18 mouse cellular contexts compared by ENCODE assay signal in genomic region chrX:107178742-107179141, GRCm38 (mm10). TPM values are rescaled to one million over a fixed set of nuclear protein-coding genes. Genes with fewer than 3 reads are reported as not detected.
DNase-seq lines count a peak whose midpoint lies in the region; ATAC-seq and TF ChIP-seq lines count a peak whose summit lies in the region.
"Had no signal": no experiment of that assay in that cellular context is flagged by ENCODE, and none has a peak within 500 bp of the region (broad histone marks: within the 10 kb centered on the region; RNA-seq: fewer than 3 reads in every experiment).

No protein-coding gene starts in this region.

- TF ChIP-seq EP300 in liver, postnatal 0 days (IDR thresholded peaks at IDR 0.05; ENCODE audit: low read depth): no peak

- ATAC-seq in liver, postnatal 0 days: peak; percentile 31; the same call in 1 of the 2 replicates
- no peak for ATAC-seq in liver, embryonic 12.5 days
- ATAC-seq in granulocyte monocyte progenitor cell, adult 5-6 weeks (replicated peaks; ENCODE audit: poor library complexity, severe bottlenecking): peak; percentile 99
- ATAC-seq: forebrain, embryonic 13.5 days had no signal

- DNase-seq in liver, postnatal 0 days: no peak
- peak; percentile 25 for DNase-seq in CD4-positive, CD25-positive, alpha-beta regulatory T cell, adult 2 months (ENCODE audit: low read depth, low spot score)
- DNase-seq in naive thymus-derived CD4-positive, alpha-beta T cell, adult 2 months (ENCODE audit: low read depth): peak; percentile 25
- no peak for DNase-seq in ovary, adult 18-20 months (ENCODE audit: low spot score)
- no peak for DNase-seq in adrenal gland, postnatal 4 days (ENCODE audit: low spot score in 2 of 2)
- no peak for DNase-seq in retina, postnatal 1 day
- DNase-seq: cerebellum, postnatal 14 days; gastrocnemius, postnatal 36 days; kidney, adult 9 months; layer of hippocampus, postnatal 36 days; liver; thymus, postnatal 25 days had no signal

- H3K27ac ChIP-seq in liver, postnatal 0 days (ENCODE audit: low read depth): no peak overlapping the region
- no peak overlapping the region for H3K27ac ChIP-seq in liver, embryonic 12.5 days
- H3K27ac ChIP-seq: forebrain, embryonic 13.5 days; lung, embryonic 15.5 days had no signal

- no peaks in the 10 kb centered on the region for H3K27me3 ChIP-seq in liver, postnatal 0 days (ENCODE audit: insufficient read depth, low read length)
- H3K27me3 ChIP-seq in liver, embryonic 12.5 days (replicated peaks): no peaks in the 10 kb centered on the region
- H3K27me3 ChIP-seq: forebrain, embryonic 13.5 days; heart, embryonic 12.5 days; lung, embryonic 15.5 days had no signal

- 41% methylated on average over 1 of the region's 1 CpGs for WGBS in liver, postnatal 0 days (ENCODE audit: insufficient replicate concordance)
- WGBS in liver, embryonic 12.5 days (ENCODE audit: insufficient replicate concordance): 35% methylated on average over 1 of the region's 1 CpGs

- H3K9me3 ChIP-seq in liver, postnatal 0 days (ENCODE audit: low read length): no peaks in the 10 kb centered on the region
- H3K9me3 ChIP-seq in liver, embryonic 12.5 days (replicated peaks): no peaks in the 10 kb centered on the region
- H3K9me3 ChIP-seq: forebrain, embryonic 13.5 days; heart, embryonic 12.5 days; lung, embryonic 15.5 days had no signal

- no peak for TF ChIP-seq CTCF in liver, postnatal 0 days (IDR thresholded peaks at IDR 0.05; ENCODE audit: low read depth)

- H3K4me2 ChIP-seq in liver, postnatal 0 days (ENCODE audit: low read depth, low read length): no peak overlapping the region
- H3K4me2 ChIP-seq in liver, embryonic 12.5 days: no peak overlapping the region
- H3K4me2 ChIP-seq: forebrain, embryonic 13.5 days; heart, embryonic 12.5 days; lung, embryonic 15.5 days; midbrain, embryonic 11.5 days had no signal

- H3K4me3 ChIP-seq in liver, postnatal 0 days (ENCODE audit: low read depth, low read length): no peak overlapping the region
- H3K4me3 ChIP-seq in liver, embryonic 12.5 days: no peak overlapping the region
- H3K4me3 ChIP-seq: forebrain, embryonic 13.5 days; heart, embryonic 12.5 days; lung, embryonic 15.5 days had no signal

- H3K9ac ChIP-seq in liver, postnatal 0 days (replicated peaks): no peak overlapping the region
- H3K9ac ChIP-seq in liver, embryonic 12.5 days: no peak overlapping the region
- H3K9ac ChIP-seq: forebrain, embryonic 13.5 days; heart, embryonic 12.5 days; lung, embryonic 15.5 days had no signal

- no peaks in the 10 kb centered on the region for H3K36me3 ChIP-seq in liver, postnatal 0 days (replicated peaks; ENCODE audit: insufficient read depth, low read length)
- no peaks in the 10 kb centered on the region for H3K36me3 ChIP-seq in liver, embryonic 12.5 days
- H3K36me3 ChIP-seq: heart, embryonic 12.5 days; lung, embryonic 15.5 days had no signal

- H3K4me1 ChIP-seq in liver, postnatal 0 days (ENCODE audit: insufficient read depth): no peaks in the 10 kb centered on the region
- H3K4me1 ChIP-seq in liver, embryonic 12.5 days: no peaks in the 10 kb centered on the region
- H3K4me1 ChIP-seq: forebrain, embryonic 13.5 days; heart, embryonic 12.5 days; lung, embryonic 15.5 days had no signal

RNA-seq across cellular contexts. Expression of gene P2ry10b, which starts 30.0 kb away (rescaled TPM):
- 0.70 and 1.00 TPM in 2 replicates for polyA plus RNA-seq in liver, postnatal 0 days (2015; fragmentation: Nextera tagmentation; extraction: Ambion mirVana)
- 0.62 and 0.79 TPM in 2 replicates for polyA plus RNA-seq in liver, embryonic 12.5 days (2016; fragmentation: Nextera tagmentation; extraction: Ambion mirVana)
- 0.11 TPM in 1 of 2 replicates, not detected in the other for total RNA-seq in granulocyte monocyte progenitor cell, adult 5-6 weeks (2014; fragmentation: Nextera tagmentation)
- total RNA-seq in granulocyte monocyte progenitor cell, adult 5-6 weeks (2017): 0.15 and 0.34 TPM in 2 replicates
- 1 to 10 TPM; 1.8 to 2.0 TPM for total RNA-seq in adrenal gland, postnatal 4 days (2021)

Comparison
In these comparisons a context has a peak if more than half of its experiments do, and no peak if none do; other contexts are left out.
1. DNase-seq: peak in CD4-positive, CD25-positive, alpha-beta regulatory T cell, adult 2 months (single experiment) and naive thymus-derived CD4-positive, alpha-beta T cell, adult 2 months (single experiment); none in liver, postnatal 0 days (single experiment), ovary, adult 18-20 months (single experiment), adrenal gland, postnatal 4 days (0 of 2) and retina, postnatal 1 day (single experiment).